Mouse (Mus musculus) c-Kit-negative CD71-positive TER-119-positive erythroid progenitor cells, embryonic 14.5 days (primary cell): ENCODE measurements around the gene Zmiz1.

Experiments
- DNase-seq: peaks from one replicate; pipeline ENCODE4 v3.0.0-alpha.2; 2013; ENCODE audit warnings: low read depth, low spot score

Gene Zmiz1

DNA sequence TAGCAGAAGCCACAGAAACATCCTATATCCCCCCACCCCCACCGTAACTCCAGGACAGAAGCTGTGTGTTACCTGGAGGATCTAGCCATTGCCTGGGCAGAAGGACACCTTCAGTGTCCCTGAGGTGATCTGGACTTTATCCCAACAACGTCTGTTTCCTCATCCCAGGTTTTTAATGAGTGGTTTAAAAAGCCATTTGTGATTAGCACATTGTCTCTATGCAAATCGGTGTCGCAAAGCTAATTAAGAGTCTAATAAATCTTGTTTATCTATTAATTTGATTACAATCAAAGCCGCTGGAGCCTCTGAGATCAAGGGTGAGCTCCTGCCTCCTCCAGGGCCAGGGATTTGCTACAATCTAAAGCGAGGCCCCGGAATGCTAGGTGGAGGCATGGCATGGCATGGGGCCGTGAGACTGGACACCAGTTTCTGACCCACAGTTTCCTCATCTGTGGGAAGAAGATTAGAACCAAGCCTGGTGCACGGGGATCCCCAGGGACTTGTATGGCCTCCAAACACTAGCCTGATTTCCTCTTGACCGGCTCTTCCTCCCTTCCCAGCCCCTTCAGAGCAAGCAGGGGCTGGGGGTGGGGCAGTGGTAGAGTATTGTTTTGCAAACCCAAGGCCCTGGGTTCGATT, 180.3 kb downstream of the Zmiz1 start:
- DNase-seq, result no peak

- DNase-seq, result no peak
Measured at GRCm38 (mm10) chr14:25639979-25640378, 181.0 kb downstream of the Zmiz1 start.

GRCm38 (mm10) chr14:25640421-25641056, 181.6 kb downstream of the Zmiz1 start:
- no peak for DNase-seq

- DNase-seq, result no peak
Measured at GRCm38 (mm10) chr14:25641067-25641466, 182.1 kb downstream of the Zmiz1 start.

DNA sequence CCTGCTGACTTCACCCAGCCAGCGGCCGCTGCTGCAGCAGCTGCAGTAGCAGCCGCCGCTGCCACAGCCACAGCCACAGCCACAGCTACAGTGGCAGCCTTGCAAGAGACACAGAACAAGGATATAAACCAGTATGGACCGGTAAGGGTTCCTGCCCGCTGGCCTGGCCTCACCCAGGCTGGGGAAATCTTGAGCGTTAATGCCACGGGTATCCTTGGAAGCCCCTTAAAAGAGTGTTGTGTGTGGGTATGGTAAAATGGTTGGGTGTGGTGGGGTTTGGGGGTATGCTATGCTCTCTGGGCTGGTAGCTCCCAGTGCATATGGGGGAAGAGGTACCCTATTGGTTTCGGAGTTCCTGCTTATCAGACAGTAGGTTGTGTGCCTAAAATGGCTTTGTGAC, 186.7 kb downstream of the Zmiz1 start:
- DNase-seq, result no peak

- peak; percentile 21 for DNase-seq
Measured at GRCm38 (mm10) chr14:25646161-25646621, 187.2 kb downstream of the Zmiz1 start.

DNA sequence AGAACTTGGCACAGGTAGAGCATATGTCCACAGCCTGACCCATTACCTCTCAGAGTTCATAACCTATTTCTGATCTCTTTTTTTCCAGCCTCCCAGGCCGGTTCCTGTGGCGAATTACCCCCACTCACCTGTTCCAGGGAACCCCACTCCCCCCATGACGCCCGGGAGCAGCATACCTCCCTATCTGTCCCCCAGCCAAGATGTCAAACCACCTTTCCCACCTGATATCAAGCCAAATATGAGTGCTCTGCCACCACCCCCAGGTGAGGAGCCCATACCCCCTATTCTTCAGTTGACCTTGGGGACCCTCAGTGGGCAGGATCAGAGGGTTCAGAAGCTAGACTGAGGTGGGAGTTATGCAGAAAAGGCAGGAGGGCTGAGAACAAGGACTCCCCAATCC, 192.1 kb downstream of the Zmiz1 start:
- DNase-seq, result no peak

DNA sequence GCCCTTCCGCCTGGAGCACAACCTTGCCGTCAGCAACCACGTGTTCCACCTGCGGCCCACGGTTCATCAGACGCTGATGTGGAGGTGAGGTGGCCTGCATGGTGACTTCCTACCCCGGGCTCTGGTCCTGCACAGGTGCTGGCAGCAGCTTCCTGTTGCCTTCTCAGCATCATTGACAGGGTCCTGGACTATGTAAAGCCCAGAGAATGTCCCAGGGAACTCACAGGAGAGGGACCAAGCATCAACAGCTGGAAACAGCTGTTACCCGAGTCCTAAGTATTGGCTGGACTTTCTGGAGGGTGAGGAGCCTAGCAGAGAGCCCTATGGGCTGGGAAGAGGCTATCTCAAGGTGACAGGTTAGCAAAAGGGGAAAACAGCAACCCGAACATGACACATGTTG, 192.9 kb downstream of the Zmiz1 start:
- DNase-seq, result no peak

DNA sequence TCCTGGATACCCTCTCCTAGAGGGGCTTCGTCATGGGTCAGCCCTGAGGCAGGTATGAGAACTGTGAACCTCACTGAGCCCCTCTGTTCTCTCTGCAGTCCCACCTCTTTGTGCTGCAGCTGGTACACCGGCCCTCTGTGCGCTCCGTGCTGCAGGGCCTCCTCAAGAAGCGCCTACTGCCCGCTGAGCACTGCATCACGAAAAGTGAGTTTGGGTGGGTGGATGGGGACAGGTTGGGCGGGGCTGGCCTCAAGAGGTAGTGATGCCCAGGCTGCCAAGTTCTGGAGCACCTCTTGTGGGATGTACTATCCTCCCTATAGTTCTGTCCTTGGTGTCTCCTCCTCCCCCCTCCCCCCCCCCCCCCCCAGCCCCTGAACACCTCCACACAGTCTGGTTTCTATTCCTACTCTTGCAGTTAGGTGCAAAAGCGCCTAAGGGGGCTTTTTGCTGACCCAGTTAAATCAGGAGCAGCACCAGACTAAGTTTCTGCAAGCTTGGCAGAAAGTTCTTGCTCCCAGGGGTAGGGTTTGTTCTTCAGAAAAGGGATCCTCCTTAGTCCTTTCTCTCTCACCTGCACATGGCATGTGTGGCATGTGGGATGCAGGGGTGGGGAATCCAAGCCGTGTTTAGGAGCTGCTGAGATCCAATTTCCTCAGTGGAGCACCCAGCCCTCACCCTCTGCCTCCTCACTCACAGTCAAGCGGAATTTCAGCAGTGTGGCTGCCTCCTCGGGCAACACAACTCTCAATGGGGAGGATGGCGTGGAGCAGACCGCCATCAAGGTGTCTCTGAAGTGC, 195.6 kb downstream of the Zmiz1 start:
- DNase-seq, result no peak

GRCm38 (mm10) chr14:25660661-25661060, 201.7 kb downstream of the Zmiz1 start:
- DNase-seq, result no peak

- no peak for DNase-seq
Measured at GRCm38 (mm10) chr14:25661185-25661920, 202.4 kb downstream of the Zmiz1 start.

GRCm38 (mm10) chr14:25663649-25664309, 204.8 kb downstream of the Zmiz1 start:
- no peak for DNase-seq

- no peak for DNase-seq
Measured at GRCm38 (mm10) chr14:25664310-25664695, 205.3 kb downstream of the Zmiz1 start.

GRCm38 (mm10) chr14:25665314-25665970, 206.5 kb downstream of the Zmiz1 start:
- no peak for DNase-seq

DNA sequence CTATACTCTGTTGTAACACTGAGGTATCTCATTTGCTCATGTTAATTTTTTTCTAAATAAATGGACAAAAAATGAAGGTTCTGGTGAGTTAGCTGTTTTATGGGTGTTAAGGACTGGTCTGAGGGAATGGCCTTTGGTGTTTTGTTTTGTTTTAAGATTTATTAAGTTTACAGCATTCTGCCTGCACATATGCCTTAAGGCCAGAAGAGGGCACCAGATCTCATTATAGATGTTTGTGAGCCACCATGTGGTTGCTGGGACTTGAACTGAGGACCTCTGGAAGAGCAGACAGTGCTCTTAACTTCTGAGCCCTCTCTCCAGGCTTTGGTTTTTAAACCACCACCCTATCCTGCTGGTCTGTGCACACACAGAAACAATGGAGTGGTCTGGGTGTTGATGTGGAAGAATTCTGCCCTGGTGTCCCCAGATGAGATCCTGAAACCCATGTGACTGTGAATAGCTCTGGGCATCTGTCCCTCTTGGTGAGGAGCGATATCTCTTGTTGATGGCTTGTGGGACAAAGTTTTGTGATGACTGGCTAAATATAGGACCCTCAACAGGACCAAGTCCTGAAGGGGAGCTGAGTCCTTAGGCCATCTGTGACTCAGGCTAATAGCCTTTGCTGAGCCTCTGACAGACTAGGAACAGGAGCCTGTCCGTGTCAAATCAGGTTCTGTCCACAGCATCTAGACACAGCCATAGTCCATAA, 207.8 kb downstream of the Zmiz1 start:
- DNase-seq, result no peak

DNA sequence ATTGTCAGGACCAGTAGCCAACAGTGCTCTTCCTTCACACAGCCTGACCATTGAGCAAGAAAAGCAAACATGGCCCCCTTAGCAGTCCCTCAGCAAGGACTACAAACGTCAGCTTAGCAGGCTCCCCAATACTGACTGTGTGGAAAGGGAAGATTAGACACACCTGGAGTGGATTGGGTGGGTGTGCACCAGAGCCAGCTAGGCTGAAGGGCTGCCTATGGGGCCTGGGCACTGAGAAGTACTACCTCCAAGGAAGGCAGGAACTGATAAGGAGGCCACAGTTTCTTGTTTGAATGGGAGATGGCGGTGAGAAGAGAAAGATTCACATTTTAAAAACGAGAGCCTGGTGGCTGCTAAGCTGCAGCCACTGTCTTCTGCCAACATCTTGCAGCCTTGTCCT, 208.6 kb downstream of the Zmiz1 start:
- no peak for DNase-seq

GRCm38 (mm10) chr14:25679625-25680024, 220.6 kb downstream of the Zmiz1 start:
- DNase-seq, result no peak

- DNase-seq, result no peak
Measured at GRCm38 (mm10) chr14:25682020-25682419, 223.0 kb downstream of the Zmiz1 start.

DNA sequence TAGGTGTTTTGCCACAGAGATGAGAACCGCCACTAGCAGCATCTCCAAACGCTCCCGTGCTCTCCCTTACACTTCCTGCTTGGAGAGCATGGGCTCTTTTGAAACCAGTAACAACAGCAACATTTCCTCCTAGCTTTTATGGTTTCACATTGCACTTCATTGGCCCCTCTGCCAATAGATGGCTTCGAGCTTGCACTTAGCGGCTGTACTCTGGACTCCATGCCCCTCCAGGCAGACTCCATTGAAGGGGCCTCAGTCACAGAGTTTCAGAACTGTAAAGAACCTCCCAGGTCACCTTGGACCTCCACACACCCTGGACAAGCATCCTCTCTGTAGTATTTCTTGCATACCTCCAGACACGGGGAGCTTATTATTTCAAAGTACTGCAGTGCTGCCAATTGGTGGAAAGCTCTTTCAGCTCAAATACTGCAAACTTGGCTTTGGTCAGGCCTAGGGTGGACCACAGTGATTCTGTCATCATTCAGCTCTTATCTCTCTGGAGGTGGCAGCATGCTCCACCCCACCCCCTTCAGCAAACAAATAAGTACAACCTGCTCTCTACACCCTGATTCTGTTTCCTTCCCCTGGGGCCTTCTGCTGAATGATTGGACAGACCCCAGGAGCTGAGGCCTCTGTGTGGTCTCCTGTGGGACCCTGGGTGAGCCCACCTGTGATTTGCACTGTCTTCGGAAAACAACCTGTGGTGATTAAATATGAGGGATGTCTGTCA, 227.4 kb downstream of the Zmiz1 start:
- DNase-seq, result no peak
